Mouse (Mus musculus) kidney, postnatal 10 days (tissue): ENCODE results near the gene Mgme1.

ENCODE experiments used
- DNase-seq: peaks from one replicate; pipeline ENCODE4 v3.0.0; 2021; ENCODE audit warnings: mixed read lengths

Mgme1 gene

GRCm38 (mm10) chr2:144308561-144308960, 38.1 kb downstream of the Mgme1 start:
- peak; percentile 58 for DNase-seq

GRCm38 (mm10) chr2:144310273-144310672, 39.8 kb downstream of the Mgme1 start:
- DNase-seq: no peak

- no peak for DNase-seq
These were observed 40.9 kb downstream of the Mgme1 start for GRCm38 (mm10) chr2:144311372-144311771.

- no peak for DNase-seq
These were observed 53.8 kb downstream of the Mgme1 start for GRCm38 (mm10) chr2:144324218-144324617.

- no peak for DNase-seq
These were observed 59.0 kb downstream of the Mgme1 start for GRCm38 (mm10) chr2:144329451-144329850.

GRCm38 (mm10) chr2:144329937-144330336, 59.5 kb downstream of the Mgme1 start:
- no peak for DNase-seq

GRCm38 (mm10) chr2:144330352-144330959, 60.0 kb downstream of the Mgme1 start:
- DNase-seq: no peak
